Mouse (Mus musculus) left cerebral cortex, postnatal 25 days (tissue): ENCODE data around the gene Lrrc42. TPM values are rescaled to one million over a fixed set of nuclear protein-coding genes. Genes with fewer than 3 reads are reported as not detected.

Experiments
- DNase-seq, 2 experiments: peaks; one replicate each; pipeline ENCODE4 v3.0.0; 2022; ENCODE audit warnings: low spot score in 2 of 2, mixed read lengths in 1 of 2
- intact Hi-C: fragments of 180-260 bp; cut with DNase I; formaldehyde crosslinking; loops from one replicate; pipeline ENCODE4 v1.15.1; 2025
- total RNA-seq, 2 experiments: library from RNA; stranded (reverse); gene quantifications; 2 replicates each; pipeline ENCODE4 v1.2.3; 2021

The Lrrc42 gene
- total RNA-seq, 2 experiments from 2014 or later = 32.3 to 33.1 TPM

DNA sequence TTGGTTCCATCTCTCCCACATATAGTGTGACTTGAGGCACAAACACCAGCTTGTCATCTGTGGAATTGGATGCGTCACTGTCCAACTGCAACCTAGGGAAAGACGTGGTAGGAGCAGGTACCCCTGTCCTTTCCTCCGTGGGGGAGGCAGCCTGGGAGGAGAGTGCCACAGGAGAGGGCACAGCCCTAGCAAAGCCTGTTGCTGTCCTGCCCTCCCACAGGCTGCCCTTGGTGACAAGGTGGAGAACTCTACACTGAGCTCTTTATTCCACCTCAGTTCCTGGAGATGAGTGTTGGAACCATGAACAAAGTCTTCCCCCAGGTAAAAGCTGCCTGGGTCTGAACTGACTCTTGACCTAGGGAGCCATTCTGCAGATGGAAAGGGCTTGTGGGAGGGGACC lies 44.5 kb downstream of the Lrrc42 start, which contains the start of gene Ldlrad1:
Gene Ldlrad1 (plus strand): TSS at position 301 of the 400 bp plus-strand sequence.
- no peak for DNase-seq
- intact Hi-C loops = no loop called here

DNA sequence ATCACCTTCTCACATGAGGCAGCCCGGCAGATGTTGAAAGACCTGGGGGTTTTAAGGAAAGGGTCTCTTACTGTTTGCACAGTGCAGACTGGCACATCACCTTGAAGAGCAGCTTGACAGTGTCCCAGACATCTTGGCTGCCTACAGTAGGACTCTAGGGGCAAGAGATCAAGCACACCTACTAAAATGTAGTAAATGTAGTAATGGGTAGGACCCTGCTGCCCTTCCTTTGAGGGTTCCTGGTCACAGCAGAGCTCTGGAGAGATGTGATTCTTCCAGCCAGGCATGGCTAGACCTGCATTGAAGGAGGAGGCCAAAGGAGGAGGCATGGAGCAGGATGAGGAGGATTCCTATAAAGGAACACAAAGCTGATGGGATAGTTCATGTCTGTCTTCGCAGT lies 46.3 kb downstream of the Lrrc42 start:
- no peak for DNase-seq
- intact Hi-C loops = no loop called here

- intact Hi-C loops = no loop called here
- DNase-seq = no peak
These were observed 50.3 kb downstream of the Lrrc42 start for GRCm38 (mm10) chr4:107203001-107203400.

DNA sequence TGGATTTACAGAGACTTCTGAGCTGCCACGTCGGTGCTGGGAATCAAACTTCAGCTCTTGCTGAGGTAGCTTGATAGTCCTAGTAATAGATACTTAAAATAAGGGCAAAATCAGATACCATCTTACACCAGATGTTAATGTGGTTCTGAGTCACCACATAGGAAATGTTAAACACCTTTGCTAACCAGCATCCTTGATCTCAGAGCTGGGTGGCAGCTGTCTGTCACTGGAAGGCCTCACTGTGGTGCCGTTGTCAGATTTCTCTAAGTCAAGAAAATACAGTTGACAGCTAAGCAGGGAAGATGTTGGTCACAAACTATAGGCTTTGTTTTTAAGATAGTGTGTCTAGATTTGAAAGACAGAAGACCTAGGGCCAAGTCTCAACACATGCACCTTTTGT lies 51.6 kb downstream of the Lrrc42 start:
- DNase-seq = no peak
- intact Hi-C loops = no loop called here

DNA sequence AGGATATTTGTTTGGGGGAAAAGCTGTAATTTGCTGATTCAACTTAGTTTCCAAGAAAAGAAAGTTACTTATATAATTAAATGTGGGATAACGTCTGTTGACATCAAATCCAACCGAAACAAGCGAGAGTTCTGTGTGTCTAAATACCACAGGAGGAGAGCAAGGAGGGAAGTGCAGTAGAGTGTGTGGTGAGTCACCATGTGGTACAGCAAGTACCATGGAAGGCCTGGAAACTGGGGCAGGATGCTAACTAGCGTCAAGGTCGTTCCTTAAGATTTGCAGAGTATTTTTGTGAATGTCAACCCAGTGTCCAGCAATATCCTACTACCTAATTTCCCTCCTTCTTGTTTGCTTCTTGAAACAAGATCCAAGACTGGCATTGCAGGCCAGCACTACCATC lies 55.3 kb downstream of the Lrrc42 start:
- intact Hi-C loops = no loop called here

GRCm38 (mm10) chr4:107196454-107196853 lies 56.9 kb downstream of the Lrrc42 start:
- no peak for DNase-seq
- intact Hi-C loops = no loop called here

More for the DNA sequence above, 55.3 kb downstream of the Lrrc42 start:
- DNase-seq = peak in 1 of 2 experiments; percentile 54

DNA sequence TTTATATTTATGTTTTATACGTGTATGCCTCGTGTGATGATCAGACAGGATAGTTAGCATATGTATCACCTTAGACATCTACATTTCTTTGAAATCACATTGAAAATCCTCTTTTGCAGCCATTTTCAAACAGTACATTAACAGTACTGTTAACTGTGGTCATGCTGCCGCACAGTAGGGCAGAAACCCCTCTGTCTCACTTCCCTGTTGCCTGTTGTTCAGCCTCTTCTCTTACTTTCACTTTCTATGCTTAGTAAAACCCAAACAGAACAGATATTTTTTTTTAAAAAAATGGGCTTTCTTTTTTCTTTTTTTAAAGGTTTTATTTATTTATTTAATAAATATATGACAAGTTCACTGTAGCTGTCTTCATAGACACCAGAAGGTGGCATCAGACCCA lies 59.5 kb downstream of the Lrrc42 start:
- no peak for DNase-seq
- intact Hi-C loops = no loop called here

DNA sequence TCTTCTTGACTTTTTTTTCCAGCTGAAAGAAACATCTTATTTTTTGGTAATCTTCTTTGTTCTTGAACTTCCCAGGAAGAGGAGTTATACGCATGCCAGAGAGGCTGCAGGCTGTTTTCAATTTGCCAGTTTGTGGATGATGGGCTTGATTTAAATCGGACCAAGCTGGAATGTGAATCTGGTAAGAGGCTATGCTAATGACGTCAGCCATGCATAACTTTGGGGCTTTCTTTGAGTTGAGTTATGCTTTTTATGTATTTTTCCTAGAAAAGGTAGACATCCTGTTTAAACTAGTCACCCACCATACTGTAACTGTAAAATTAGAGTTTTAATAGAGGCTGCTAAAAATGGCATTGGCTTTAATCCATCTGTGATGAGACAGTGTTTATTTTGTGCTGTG lies 67.6 kb downstream of the Lrrc42 start:
- no peak for DNase-seq
- intact Hi-C loops = loop anchor here (5.0 kb wide), 1 partner anchor 167 kb away; no protein-coding TSS in a partner anchor

Other genes starting within 250 kb of the Lrrc42 start
- 10 to 100 TPM; 61.8 to 62.8 TPM for gene Mrpl37, start 186.7 kb downstream of the Lrrc42 start, total RNA-seq
- gene Cyb5rl, start 186.5 kb downstream of the Lrrc42 start, total RNA-seq = 1 to 10 TPM; 6.5 to 7.4 TPM
- not detected for gene Cdcp2, start 156.6 kb downstream of the Lrrc42 start, total RNA-seq
- gene Tmem59, start 75.1 kb downstream of the Lrrc42 start, total RNA-seq = 100 to 1,000 TPM; 219 to 231 TPM
- gene Tceanc2, start 74.4 kb downstream of the Lrrc42 start, total RNA-seq = 10 to 100 TPM; 17.3 to 19.0 TPM
- gene Ldlrad1, start 44.4 kb downstream of the Lrrc42 start, total RNA-seq = not detected
- 10 to 100 TPM; 15.9 to 20.8 TPM for gene Hspb11, start 61 bp upstream of the Lrrc42 start, total RNA-seq
- not detected for gene Dio1, start 53.6 kb upstream of the Lrrc42 start, total RNA-seq
- gene Yipf1, start 60.8 kb upstream of the Lrrc42 start, total RNA-seq = 10 to 100 TPM; 41.3 to 44.9 TPM
- 10 to 100 TPM; 12.1 to 12.2 TPM for gene Ndc1, start 114.3 kb upstream of the Lrrc42 start, total RNA-seq
- gene Glis1, start 181.1 kb upstream of the Lrrc42 start, total RNA-seq = 1 to 10 TPM in 1 of 2 experiments, under 1 TPM in 1; 0.82 to 1.1 TPM